In the genomic region with DNA sequence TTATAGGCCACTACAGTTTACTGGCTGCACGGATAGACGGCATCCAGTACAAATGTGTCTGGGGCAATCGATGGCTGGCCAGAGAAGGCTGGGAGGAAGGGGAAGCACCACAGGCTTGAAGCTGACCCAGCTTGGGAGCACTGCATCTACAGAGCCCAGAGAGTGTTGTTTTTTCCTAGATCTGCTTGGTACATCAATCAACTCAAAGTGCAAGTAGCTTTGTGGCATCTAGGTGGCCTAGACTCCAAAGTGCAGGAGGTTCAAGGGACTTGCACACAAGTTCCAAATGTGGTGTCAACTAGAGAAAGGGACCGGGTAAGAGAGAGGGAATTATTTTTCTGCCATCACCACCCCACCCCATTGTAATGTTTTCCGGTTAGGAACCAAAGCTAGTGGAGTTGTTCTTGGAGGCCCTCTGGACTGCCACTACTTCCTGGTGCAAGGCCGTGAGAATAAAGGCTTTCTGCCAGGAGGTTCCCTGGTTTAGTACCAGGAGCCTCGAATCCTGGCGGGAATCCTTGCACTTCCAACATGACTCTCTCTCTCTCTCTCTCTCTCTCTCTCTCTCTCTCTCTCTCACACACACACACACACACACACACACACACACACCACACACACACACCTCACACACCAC, we compare ENCODE assay signal across 8 mouse cellular contexts. TPM values are rescaled to one million over a fixed set of nuclear protein-coding genes. Genes with fewer than 3 reads are reported as not detected.
DNase-seq lines count a peak whose midpoint lies in the region; ATAC-seq and TF ChIP-seq lines count a peak whose summit lies in the region.

No protein-coding gene starts in this region.

- H3K9me3 ChIP-seq in heart, embryonic 11.5 days (replicated peaks; ENCODE audit: control insufficient read depth, low read length) = no peaks in the 10 kb centered on the region
- no peaks in the 10 kb centered on the region for H3K9me3 ChIP-seq in neural tube, embryonic 12.5 days
- H3K9me3 ChIP-seq in neural tube, embryonic 15.5 days (replicated peaks) = no peaks in the 10 kb centered on the region
- H3K9me3 ChIP-seq in limb, embryonic 13.5 days = no peaks in the 10 kb centered on the region

- intact Hi-C loops in heart, postnatal 25 days (cut with DNase I) = no loop called here

- no peak overlapping the region; the same call in 1 of the 2 replicates for H3K4me3 ChIP-seq in heart, embryonic 11.5 days (ENCODE audit: low read depth, low read length)
- H3K4me3 ChIP-seq in neural tube, embryonic 12.5 days = no peak overlapping the region
- no peak overlapping the region for H3K4me3 ChIP-seq in neural tube, embryonic 15.5 days (replicated peaks)
- no peak overlapping the region for H3K4me3 ChIP-seq in limb, embryonic 13.5 days
- no peak overlapping the region for H3K4me3 ChIP-seq in layer of hippocampus, adult 2 months

- H3K4me1 ChIP-seq in heart, embryonic 11.5 days (ENCODE audit: control insufficient read depth, insufficient read depth, low read length) = peaks cover 18% of the 10 kb centered on the region
- peaks cover 56% of the 10 kb centered on the region for H3K4me1 ChIP-seq in neural tube, embryonic 12.5 days
- peaks cover 54% of the 10 kb centered on the region for H3K4me1 ChIP-seq in neural tube, embryonic 15.5 days
- peaks cover 64% of the 10 kb centered on the region for H3K4me1 ChIP-seq in limb, embryonic 13.5 days

- peaks cover 80% of the 10 kb centered on the region for H3K27me3 ChIP-seq in heart, embryonic 11.5 days (ENCODE audit: control insufficient read depth, insufficient read depth, low read length)
- peaks cover 73% of the 10 kb centered on the region for H3K27me3 ChIP-seq in neural tube, embryonic 12.5 days (replicated peaks)
- peaks cover 65% of the 10 kb centered on the region for H3K27me3 ChIP-seq in neural tube, embryonic 15.5 days (replicated peaks)
- H3K27me3 ChIP-seq in limb, embryonic 13.5 days = peaks cover 93% of the 10 kb centered on the region

- peak overlapping the region; percentile 77; the same call in 1 of the 2 replicates for H3K4me2 ChIP-seq in heart, embryonic 11.5 days
- peak overlapping the region; percentile 66 for H3K4me2 ChIP-seq in neural tube, embryonic 12.5 days (replicated peaks)
- no peak overlapping the region for H3K4me2 ChIP-seq in neural tube, embryonic 15.5 days
- H3K4me2 ChIP-seq in limb, embryonic 13.5 days (replicated peaks) = peak overlapping the region; percentile 80

- 23% methylated on average over 7 of the region's 8 CpGs for WGBS in heart, embryonic 11.5 days (ENCODE audit: insufficient replicate concordance)
- 32% methylated on average over 8 of the region's 8 CpGs for WGBS in neural tube, embryonic 12.5 days
- WGBS in neural tube, embryonic 15.5 days = 36% methylated on average over 8 of the region's 8 CpGs
- WGBS in limb, embryonic 13.5 days = 27% methylated on average over 8 of the region's 8 CpGs

- H3K9ac ChIP-seq in heart, embryonic 11.5 days (ENCODE audit: low read depth, low read length) = no peak overlapping the region; the same call in 1 of the 2 replicates
- no peak overlapping the region for H3K9ac ChIP-seq in neural tube, embryonic 12.5 days
- no peak overlapping the region for H3K9ac ChIP-seq in neural tube, embryonic 15.5 days (replicated peaks)
- H3K9ac ChIP-seq in limb, embryonic 13.5 days = no peak overlapping the region

- no peak for TF ChIP-seq CTCF in layer of hippocampus, adult 2 months (conservative IDR thresholded peaks at IDR 0.05)

- H3K36me3 ChIP-seq in heart, embryonic 11.5 days (ENCODE audit: control insufficient read depth, insufficient read depth, low read length) = no peaks in the 10 kb centered on the region
- H3K36me3 ChIP-seq in neural tube, embryonic 12.5 days = no peaks in the 10 kb centered on the region
- no peaks in the 10 kb centered on the region for H3K36me3 ChIP-seq in neural tube, embryonic 15.5 days
- no peaks in the 10 kb centered on the region for H3K36me3 ChIP-seq in limb, embryonic 13.5 days

- peak overlapping the region; percentile 76; the same call in 1 of the 2 replicates for H3K27ac ChIP-seq in heart, embryonic 11.5 days (ENCODE audit: low read depth, low read length)
- H3K27ac ChIP-seq in neural tube, embryonic 12.5 days = no peak overlapping the region
- H3K27ac ChIP-seq in neural tube, embryonic 15.5 days (replicated peaks) = no peak overlapping the region
- no peak overlapping the region for H3K27ac ChIP-seq in limb, embryonic 13.5 days
- H3K27ac ChIP-seq in layer of hippocampus, adult 2 months = no peak overlapping the region

- DNase-seq in heart, postnatal 25 days (ENCODE audit: low spot score) = no peak
- no peak for DNase-seq in urinary bladder, postnatal 4 days (ENCODE audit: low spot score in 2 of 2)
- no peak for DNase-seq in MN1 (ENCODE audit: low spot score)
- DNase-seq in layer of hippocampus, adult 2 months (ENCODE audit: low spot score in 2 of 2) = no peak

- no peak for ATAC-seq in heart, embryonic 11.5 days (replicated peaks; ENCODE audit: insufficient number of reproducible peaks, low FRiP score, low TSS enrichment)
- ATAC-seq in neural tube, embryonic 12.5 days (ENCODE audit: low FRiP score, low read depth) = no peak
- ATAC-seq in neural tube, embryonic 15.5 days (ENCODE audit: low FRiP score) = no peak
- ATAC-seq in limb, embryonic 13.5 days (ENCODE audit: low FRiP score, low read depth) = no peak

RNA-seq across cellular contexts. Expression of a gene that starts 27.5 kb away (rescaled TPM):
- 18.7 and 20.2 TPM in 2 replicates for polyA plus RNA-seq in heart, embryonic 11.5 days (2014; fragmentation: Nextera tagmentation; extraction: Ambion mirVana)
- total RNA-seq in heart, postnatal 25 days (2021) = 10 to 100 TPM; 22.0 to 22.7 TPM
- 23.0 and 23.2 TPM in 2 replicates for polyA plus RNA-seq in neural tube, embryonic 12.5 days (2016; fragmentation: Nextera tagmentation; extraction: Ambion mirVana)
- polyA plus RNA-seq in neural tube, embryonic 15.5 days (2015; fragmentation: Nextera tagmentation; extraction: Ambion mirVana) = 12.2 and 13.8 TPM in 2 replicates
- polyA plus RNA-seq in limb, embryonic 13.5 days (2015; fragmentation: Nextera tagmentation; extraction: Ambion mirVana) = 16.8 and 17.8 TPM in 2 replicates
- total RNA-seq in layer of hippocampus, adult 2 months (2021) = 10 to 100 TPM; 16.7 to 21.3 TPM
